Mouse (Mus musculus) hindbrain, embryonic 11.5 days (tissue): ENCODE measurements around the gene B020031M17Rik. TPM values are rescaled to one million over a fixed set of nuclear protein-coding genes. Genes with fewer than 3 reads are reported as not detected.
"Not testable (repeated sequence)": the region's sequence is repeated elsewhere in the genome, so short reads cannot be mapped to it uniquely, and the experiment has no call there.

Source experiments
- ATAC-seq: fragments of 200-750 bp; cut with Nextera tagmentation; 2 replicates; pipeline ENCODE4 v1.8.0; 2017; ENCODE audit warnings: mild to moderate bottlenecking, moderate TSS enrichment, moderate library complexity; ENCODE audit not compliant: low FRiP score
- DNase-seq: peaks from one replicate; pipeline ENCODE4 v3.0.0-alpha.2; 2015; ENCODE audit warnings: low spot score
- H3K27ac ChIP-seq: fragments of 300-500 bp; sonication (generic); 2 replicates; pipeline ENCODE4 v1.5.1; 2014; ENCODE audit warnings: mild to moderate bottlenecking, low read depth, low read length
- H3K27me3 ChIP-seq: fragments of 300-500 bp; sonication (generic); 2 replicates; pipeline ENCODE4 v1.6.1; 2014; ENCODE audit warnings: mild to moderate bottlenecking, low read length, moderate library complexity, mixed read lengths; ENCODE audit not compliant: control insufficient read depth, insufficient read depth
- H3K36me3 ChIP-seq: fragments of 300-500 bp; sonication (generic); 2 replicates; pipeline ENCODE4 v1.6.1; 2014; ENCODE audit warnings: mild to moderate bottlenecking, low read length, moderate library complexity, mixed read lengths; ENCODE audit not compliant: control insufficient read depth, insufficient read depth
- H3K4me1 ChIP-seq: fragments of 300-500 bp; sonication (generic); replicated peaks from 2 replicates; pipeline ENCODE4 v1.6.1; 2014; ENCODE audit warnings: low read length, mixed read lengths; ENCODE audit not compliant: control insufficient read depth, insufficient read depth
- H3K4me2 ChIP-seq: fragments of 300-500 bp; sonication (generic); replicated peaks from 2 replicates; pipeline ENCODE4 v1.6.1; 2014; ENCODE audit warnings: mild to moderate bottlenecking, low read depth, low read length
- H3K4me3 ChIP-seq: fragments of 300-500 bp; sonication (generic); 2 replicates; pipeline ENCODE4 v1.5.1; 2014; ENCODE audit warnings: low read depth, low read length
- H3K9ac ChIP-seq: fragments of 300-500 bp; sonication (generic); 2 replicates; pipeline ENCODE4 v1.6.1; 2014; ENCODE audit warnings: low read depth, low read length
- H3K9me3 ChIP-seq: fragments of 300-500 bp; sonication (generic); 2 replicates; pipeline ENCODE4 v1.6.1; 2016; ENCODE audit warnings: low read length; ENCODE audit not compliant: control insufficient read depth
- WGBS: fragments of 180-500 bp; shearing (Covaris S2); extraction: QIAGEN DNeasy Blood & Tissue Kit; methylation state at CpG from one replicate; pipeline ENCODE4 v1.1.7; 2014; 5-methylcytosine and 5-hydroxymethylcytosine counted together
- polyA plus RNA-seq: library from polyadenylated mRNA; unstranded; fragments of >200 nt; fragmentation: Nextera tagmentation; extraction: Ambion mirVana; gene quantifications from 2 replicates; pipeline ENCODE4 v1.2.1, GENCODE M21; 2014

B020031M17Rik gene
- polyA plus RNA-seq = not detected in 2 replicates

DNA sequence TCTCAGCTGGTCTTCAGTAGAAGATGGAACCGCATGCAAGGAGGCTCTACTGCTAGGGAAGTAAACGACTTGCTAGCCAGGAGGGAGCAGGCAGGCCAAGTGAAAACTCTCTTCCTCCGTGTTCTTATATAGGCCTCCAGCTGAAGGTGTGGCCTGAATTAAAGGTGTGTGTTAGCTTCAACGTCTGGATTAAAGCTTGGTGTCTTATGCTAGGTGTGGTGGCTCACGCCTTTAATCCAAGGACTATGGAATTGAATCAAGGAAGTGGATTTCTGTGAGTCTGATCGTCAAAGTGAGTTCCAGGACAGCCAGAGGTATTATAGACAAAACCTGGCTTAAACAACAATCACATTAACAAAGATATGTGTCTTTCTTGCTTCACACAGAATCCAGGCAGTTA is at the start of gene B020031M17Rik:
TSS of gene B020031M17Rik (minus strand) at position 101 of the 400 bp plus-strand sequence.
- not testable (repeated sequence) for H3K27me3 ChIP-seq, H3K4me2 ChIP-seq, ATAC-seq, H3K27ac ChIP-seq, H3K36me3 ChIP-seq, H3K4me1 ChIP-seq, H3K4me3 ChIP-seq, DNase-seq, H3K9ac ChIP-seq, H3K9me3 ChIP-seq
- WGBS = 70% methylated on average over 3 of the region's 6 CpGs

DNA sequence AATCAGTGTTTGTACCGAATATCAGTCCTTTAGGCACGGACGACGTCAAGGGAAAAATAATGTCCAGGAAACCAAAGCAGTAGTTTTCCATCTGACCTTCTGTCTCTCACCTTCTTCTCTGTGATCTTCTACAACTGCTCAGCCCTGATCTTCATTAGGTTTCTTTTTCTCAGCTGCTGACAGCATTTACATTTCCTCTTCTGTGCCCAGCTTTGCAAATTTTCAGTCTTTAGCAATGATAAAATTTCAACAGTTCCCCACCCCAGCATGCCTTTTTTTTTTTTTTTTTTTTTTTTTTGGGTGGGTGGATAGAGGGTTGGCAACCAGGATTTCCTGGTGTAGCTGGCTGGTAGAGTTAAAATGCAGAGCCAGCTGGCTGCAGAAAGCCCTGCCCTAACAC is 48.6 kb upstream of the B020031M17Rik start:
- not testable (repeated sequence) for H3K36me3 ChIP-seq, H3K27ac ChIP-seq, H3K9ac ChIP-seq, ATAC-seq, H3K4me2 ChIP-seq, H3K4me1 ChIP-seq, H3K9me3 ChIP-seq, H3K27me3 ChIP-seq, DNase-seq, H3K4me3 ChIP-seq
- WGBS = no CpG with 5 or more reads among the region's 4 CpGs

DNA sequence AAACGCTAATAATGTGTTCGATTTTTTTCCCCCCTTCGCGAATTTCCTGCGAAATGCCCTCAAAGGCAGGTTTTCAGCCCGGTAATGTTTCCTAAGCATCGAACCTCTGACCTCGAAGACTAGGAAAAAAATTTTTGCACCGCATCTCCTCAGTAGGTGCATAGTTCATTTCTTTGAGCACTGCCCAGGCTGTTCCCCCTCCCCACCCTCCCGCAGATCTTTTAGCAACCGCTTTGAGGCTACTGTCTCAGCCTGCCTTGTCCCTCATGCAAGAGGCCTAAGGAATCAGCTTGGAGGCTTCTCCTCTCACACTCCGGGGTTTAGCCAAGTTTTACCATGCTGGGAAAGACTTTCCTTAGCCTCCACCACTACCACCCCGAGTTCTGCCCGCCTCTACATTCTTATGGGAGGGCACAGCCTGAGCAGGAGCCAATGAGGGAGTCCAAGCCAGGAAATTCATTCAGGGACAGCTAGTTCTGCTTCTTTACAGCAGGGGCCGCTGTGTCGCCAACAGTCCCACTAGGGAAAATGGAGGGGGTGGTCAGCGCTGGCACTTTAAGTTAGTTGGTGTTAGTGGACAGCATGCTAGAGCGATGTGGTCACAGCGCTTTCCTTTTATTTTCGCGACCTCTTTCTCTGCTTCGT is 48.0 kb upstream of the B020031M17Rik start:
- not testable (repeated sequence) for H3K4me3 ChIP-seq, H3K4me1 ChIP-seq, H3K36me3 ChIP-seq, DNase-seq, H3K9ac ChIP-seq, H3K27ac ChIP-seq, H3K9me3 ChIP-seq, H3K27me3 ChIP-seq, H3K4me2 ChIP-seq
- WGBS = no CpG with 5 or more reads among the region's 22 CpGs
- ATAC-seq = peak; percentile 95

DNA sequence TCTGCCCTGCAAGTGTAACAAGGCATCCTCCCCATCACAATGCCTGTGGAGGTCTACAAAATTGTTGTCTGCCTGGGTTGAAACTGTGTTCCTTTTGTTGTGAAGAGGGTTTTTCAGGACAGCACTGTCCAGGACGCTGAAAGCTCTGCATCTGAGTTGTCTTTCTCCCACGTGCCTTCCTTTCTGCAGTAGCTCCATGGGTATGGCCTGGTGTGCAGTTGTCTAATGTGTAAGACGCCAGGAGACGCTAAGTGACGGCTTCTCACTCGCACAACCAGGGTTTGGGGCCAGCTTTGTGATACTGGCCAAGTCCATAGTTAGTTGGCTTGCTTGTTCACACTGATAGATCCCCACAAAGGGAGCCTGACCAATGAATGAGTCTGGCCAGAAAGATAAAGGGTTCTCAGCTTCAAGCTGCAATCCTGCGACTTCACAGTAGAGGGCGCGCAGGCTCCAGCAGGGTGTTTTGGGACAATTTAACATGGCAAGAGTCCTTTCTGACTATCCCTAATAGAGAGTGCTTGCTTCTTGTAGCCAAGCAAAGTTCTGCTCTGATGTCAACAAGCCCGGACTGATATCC is 41.4 kb upstream of the B020031M17Rik start:
- not testable (repeated sequence) for H3K27me3 ChIP-seq, ATAC-seq, H3K4me2 ChIP-seq, H3K9ac ChIP-seq, DNase-seq, H3K4me1 ChIP-seq, H3K27ac ChIP-seq, H3K9me3 ChIP-seq, H3K36me3 ChIP-seq, H3K4me3 ChIP-seq
- no CpG with 5 or more reads among the region's 10 CpGs for WGBS

DNA sequence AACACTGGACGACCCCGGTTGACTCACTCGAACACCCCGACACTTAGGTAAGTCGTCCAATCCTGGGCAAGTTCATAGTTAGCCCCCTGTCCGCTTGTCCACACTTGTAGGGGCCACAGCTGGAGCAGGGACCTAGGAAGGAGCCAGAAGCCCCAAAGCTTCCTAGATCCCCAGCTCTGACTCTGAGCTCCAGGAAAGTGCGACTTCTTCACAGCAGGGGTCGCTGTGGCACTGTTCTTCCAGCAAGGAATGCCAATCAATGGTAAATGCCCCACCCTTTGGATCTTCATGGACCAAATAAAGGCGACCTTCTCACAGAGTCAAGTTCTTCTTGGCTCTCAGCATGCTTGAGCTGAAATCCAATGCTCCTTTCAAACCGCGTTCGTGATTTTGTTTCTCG is 40.7 kb upstream of the B020031M17Rik start:
- H3K9ac ChIP-seq, H3K4me1 ChIP-seq, H3K4me3 ChIP-seq, H3K27me3 ChIP-seq, H3K9me3 ChIP-seq, H3K4me2 ChIP-seq, H3K27ac ChIP-seq, DNase-seq, H3K36me3 ChIP-seq: not testable (repeated sequence)
- peak; percentile 49; the same call in 1 of the 2 replicates for ATAC-seq
- no CpG with 5 or more reads among the region's 13 CpGs for WGBS

DNA sequence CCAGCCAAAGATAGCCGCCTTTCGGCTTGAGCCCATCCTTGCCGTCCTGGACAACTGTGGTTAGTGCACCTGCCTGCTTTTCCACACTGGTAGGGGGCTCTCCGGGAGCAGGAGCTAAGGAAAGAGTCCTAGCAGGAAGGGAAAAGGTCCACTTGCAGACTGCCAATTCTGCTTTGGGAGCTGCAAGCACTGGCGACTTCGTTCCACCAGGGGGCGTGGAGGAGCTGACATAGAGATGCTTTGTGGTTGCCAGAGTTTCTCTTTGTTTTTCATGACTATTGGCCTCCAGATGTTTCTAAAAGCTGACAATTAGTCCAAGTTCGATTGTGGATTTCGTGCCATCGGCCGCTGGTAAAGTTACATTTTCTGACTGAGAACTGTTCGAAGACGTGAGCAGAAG is 18.6 kb upstream of the B020031M17Rik start:
- H3K4me1 ChIP-seq, H3K27ac ChIP-seq, H3K4me3 ChIP-seq, ATAC-seq, H3K4me2 ChIP-seq, DNase-seq, H3K9me3 ChIP-seq, H3K27me3 ChIP-seq, H3K9ac ChIP-seq, H3K36me3 ChIP-seq: not testable (repeated sequence)
- no CpG with 5 or more reads among the region's 13 CpGs for WGBS

DNA sequence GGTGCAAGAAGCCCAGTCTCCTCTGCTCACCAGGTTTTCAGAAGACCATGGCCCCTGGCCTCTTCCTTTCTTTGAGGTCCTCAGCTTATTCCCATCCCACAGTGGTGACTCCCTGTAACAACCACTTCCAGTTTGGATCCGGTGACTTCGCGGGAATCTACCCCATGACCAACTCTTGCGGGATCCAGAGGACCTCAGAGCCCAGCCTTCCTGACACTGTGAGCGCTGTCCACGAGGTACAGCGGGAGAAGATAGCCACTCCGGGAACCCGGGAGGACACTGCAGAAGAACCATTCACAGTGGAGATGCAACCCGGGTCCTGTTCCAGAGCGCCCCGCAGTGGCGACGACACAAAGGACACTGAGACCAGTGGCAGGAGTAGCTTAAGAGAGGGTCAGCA is 17.6 kb upstream of the B020031M17Rik start:
- not testable (repeated sequence) for H3K36me3 ChIP-seq, H3K27me3 ChIP-seq, H3K4me3 ChIP-seq, H3K9me3 ChIP-seq, H3K9ac ChIP-seq, H3K4me2 ChIP-seq, H3K4me1 ChIP-seq, ATAC-seq, DNase-seq, H3K27ac ChIP-seq
- no CpG with 5 or more reads among the region's 14 CpGs for WGBS

DNA sequence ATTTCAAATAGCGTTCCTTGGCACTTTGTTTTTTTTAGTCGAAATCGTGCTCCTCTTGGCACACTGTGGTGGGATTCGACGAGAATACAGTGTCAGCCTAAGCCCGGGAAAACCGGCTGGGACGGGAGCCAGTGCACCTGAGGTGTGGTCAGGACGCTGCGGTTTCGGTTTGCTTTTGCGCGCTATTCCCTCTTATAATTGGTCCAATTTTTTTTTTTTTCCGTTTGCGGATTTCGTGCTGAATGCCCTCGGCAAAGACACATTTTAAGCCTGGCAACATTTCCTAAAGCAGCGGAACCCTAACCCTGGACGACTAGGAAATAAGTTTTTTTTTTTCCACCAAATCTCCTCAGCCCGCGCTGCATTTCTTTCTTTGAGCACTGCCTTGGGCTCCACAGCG is 15.4 kb upstream of the B020031M17Rik start:
- not testable (repeated sequence) for H3K36me3 ChIP-seq, H3K9ac ChIP-seq, H3K4me2 ChIP-seq, H3K4me1 ChIP-seq, H3K4me3 ChIP-seq, H3K27ac ChIP-seq, H3K27me3 ChIP-seq, H3K9me3 ChIP-seq
- ATAC-seq (peak; percentile 33), DNase-seq (peak; percentile 35)
- 0% methylated on average over 19 of the region's 22 CpGs for WGBS

DNA sequence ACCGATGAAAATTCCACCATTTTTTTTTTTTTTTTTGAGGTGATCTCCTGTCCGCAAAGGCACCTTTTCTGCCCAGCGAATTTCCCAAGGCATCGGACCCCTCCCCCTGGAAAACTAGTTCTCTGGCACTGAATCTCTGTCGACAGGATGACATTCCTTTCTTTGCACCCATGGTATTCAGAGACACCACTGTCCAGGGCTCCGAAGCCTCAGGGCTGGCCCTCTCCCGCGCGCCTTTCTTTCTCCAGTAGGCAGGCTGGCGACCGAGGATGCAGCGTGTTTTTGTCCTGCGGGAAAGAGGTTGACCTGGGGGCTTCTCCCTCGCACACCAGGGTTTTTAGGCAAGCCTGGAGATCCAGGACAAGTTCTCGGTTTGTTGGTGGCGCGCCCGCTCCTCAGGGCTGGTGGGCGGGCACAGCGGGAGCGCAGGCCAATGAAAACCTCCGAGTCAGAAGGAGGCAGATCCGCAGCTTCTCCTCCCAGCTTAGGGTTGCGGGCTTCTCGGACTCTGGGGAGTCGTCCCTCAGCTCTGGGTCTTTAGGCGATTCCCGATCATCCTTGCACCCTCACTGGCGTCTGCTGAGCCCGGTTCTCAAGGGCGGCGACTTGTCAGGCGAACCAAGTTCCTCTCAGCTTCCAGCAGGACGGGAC is 14.8 kb upstream of the B020031M17Rik start:
- H3K4me2 ChIP-seq, H3K4me1 ChIP-seq, H3K27ac ChIP-seq, H3K27me3 ChIP-seq, H3K4me3 ChIP-seq, H3K9ac ChIP-seq, H3K36me3 ChIP-seq, H3K9me3 ChIP-seq: not testable (repeated sequence)
- under 1% methylated on average over 14 of the region's 34 CpGs for WGBS
- DNase-seq = peak; percentile 7
- ATAC-seq = peak; percentile 87
